Mouse (Mus musculus): ENCODE results near the gene Slit1. TPM values are rescaled to one million over a fixed set of nuclear protein-coding genes. Genes with fewer than 3 reads are reported as not detected.

Gene Slit1
- total RNA-seq, 2 experiments from 2014 or later, result 143 to 146 TPM

Small RNAs within 50 kb of the gene (microRNA-seq; reads per million reads assigned to microRNA genes)
- gene Mir8091, result 0 reads per million in 2 experiments

Other genes starting within 250 kb of the Slit1 start
- 10 to 100 TPM; 10.9 to 12.7 TPM for gene Gm340, start 161.3 kb downstream of the Slit1 start, total RNA-seq (2021)
- gene Arhgap19, start 58.4 kb upstream of the Slit1 start, total RNA-seq (2021), result 1 to 10 TPM; 3.5 to 4.1 TPM
- gene Frat1, start 86.3 kb upstream of the Slit1 start, total RNA-seq (2021), result 10 to 100 TPM; 19.7 to 20.6 TPM
- gene Frat2, start 104.5 kb upstream of the Slit1 start, total RNA-seq (2021), result 10 to 100 TPM; 18.2 to 20.9 TPM
- gene Rrp12, start 152.5 kb upstream of the Slit1 start, total RNA-seq (2021), result 10 to 100 TPM; 33.4 to 34.0 TPM
- 100 to 1,000 TPM; 569 to 570 TPM for gene Pgam1, start 168.3 kb upstream of the Slit1 start, total RNA-seq (2021)
- gene Exosc1, start 189.8 kb upstream of the Slit1 start, total RNA-seq (2021), result 10 to 100 TPM; 26.1 to 26.7 TPM
- gene Zdhhc16, start 189.8 kb upstream of the Slit1 start, total RNA-seq (2021), result 10 to 100 TPM; 53.1 to 56.1 TPM
- gene Mms19, start 237.5 kb upstream of the Slit1 start, total RNA-seq (2021), result 10 to 100 TPM; 29.2 to 37.6 TPM
- 10 to 100 TPM; 15.6 to 17.0 TPM for gene Ubtd1, start 238.1 kb upstream of the Slit1 start, total RNA-seq (2021)